Mouse (Mus musculus): ENCODE results near the gene Katnal1. TPM values are rescaled to one million over a fixed set of nuclear protein-coding genes. Genes with fewer than 3 reads are reported as not detected.

Gene Katnal1
- total and polyA plus RNA-seq, 3 experiments: 12.8 to 14.8 TPM; not detected in 1

GRCm38 (mm10) chr5:148928382-148929115 is 571 bp downstream of the Katnal1 start (continued):
- peak; percentile 100 for TF ChIP-seq HCFC1 (IDR thresholded peaks at IDR 0.05; ENCODE audit: low read depth, low read length)
- peak; percentile 95; the same call in 1 of the 2 replicates for TF ChIP-seq KAT2A (conservative IDR thresholded peaks at IDR 0.05; ENCODE audit: low read depth, low read length)
- no peak for TF ChIP-seq TAL1 (IDR thresholded peaks at IDR 0.05; ENCODE audit: low read length)
- TF ChIP-seq TBP (IDR thresholded peaks at IDR 0.05; ENCODE audit: low read depth, low read length): peak; percentile 92
- no peak for TF ChIP-seq ZNF384 (IDR thresholded peaks at IDR 0.05; ENCODE audit: low read depth, low read length)
- no peak for TF ChIP-seq MAX (IDR thresholded peaks at IDR 0.05; ENCODE audit: low read length)
- TF ChIP-seq EP300 (IDR thresholded peaks at IDR 0.05; ENCODE audit: low read depth in 1 of 2, low read length in 2 of 2): peak in 1 of 2 experiments; percentile 75; a peak in 2 of 4 replicates
- no peak for TF ChIP-seq ZKSCAN1 (IDR thresholded peaks at IDR 0.05; ENCODE audit: low read depth, low read length)
- TF ChIP-seq SIN3A (IDR thresholded peaks at IDR 0.05; ENCODE audit: low read length): peak; percentile 88

DNA sequence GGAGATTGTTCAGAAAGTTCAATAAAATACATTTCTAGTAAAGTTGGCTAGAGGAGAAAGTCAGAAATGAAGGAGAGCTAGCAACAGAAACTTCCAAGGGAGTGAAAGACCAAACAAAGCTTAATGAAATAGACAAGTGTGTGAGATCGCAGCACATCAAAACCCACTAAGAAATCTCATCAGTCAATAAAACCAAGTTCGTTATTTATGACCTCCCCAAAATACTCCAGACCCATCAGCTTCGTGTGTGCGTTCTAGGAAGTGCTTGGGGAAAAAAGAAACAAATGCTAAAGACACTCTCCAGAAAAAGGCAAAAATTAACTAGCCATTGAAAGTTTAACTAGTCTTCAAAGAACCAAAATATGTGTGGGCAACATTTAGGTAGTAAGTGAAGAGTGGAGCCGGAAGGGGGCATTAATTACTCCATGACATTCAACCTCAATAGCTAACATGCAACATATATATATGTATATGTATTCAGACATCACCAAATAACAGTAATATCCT is 1.4 kb downstream of the Katnal1 start:
- Histone ChIP-seq H3K4me3 (ENCODE audit: control insufficient read depth in 1 of 2, insufficient read depth in 1 of 2, low read depth in 2 of 2, low read length in 2 of 2) (peak overlapping the region; percentile 71 to 94), H3K9me3 (replicated peaks; ENCODE audit: insufficient read depth, low read length) (no peaks in the 10 kb centered on the region), H3K27me3 (ENCODE audit: control insufficient read depth in 1 of 2, insufficient read depth in 2 of 2, low read length in 2 of 2) (no peaks in the 10 kb centered on the region), H3K36me3 (ENCODE audit: control insufficient read depth in 1 of 2, insufficient read depth in 2 of 2, low read length in 2 of 2) (peaks cover 0 to 17% of the 10 kb centered on the region in 2 experiments; a peak in 2 of 4 replicates), H3K79me2 (ENCODE audit: control insufficient read depth, insufficient read depth, low read length, poor library complexity) (peaks cover 13% of the 10 kb centered on the region), H3K27ac (ENCODE audit: control insufficient read depth, low read depth, low read length) (peak overlapping the region; percentile 94), H3K4me1 (ENCODE audit: control insufficient read depth in 1 of 2, insufficient read depth in 2 of 2, low read length in 2 of 2) (peaks cover 0 to 12% of the 10 kb centered on the region in 2 experiments), H3K9ac (ENCODE audit: control insufficient read depth, low read depth, low read length, poor library complexity, severe bottlenecking) (peak overlapping the region; percentile 93)
- 0 out of 2 replicates have a peak, but pooled peaks have one; percentile 22 for TF ChIP-seq ELF1 (IDR thresholded peaks at IDR 0.05; ENCODE audit: low read depth, low read length)
- TF ChIP-seq UBTF (IDR thresholded peaks at IDR 0.05; ENCODE audit: borderline replicate concordance, insufficient read depth, low read depth, low read length): no peak
- TF ChIP-seq MAZ (IDR thresholded peaks at IDR 0.05; ENCODE audit: low read depth, low read length): no peak
- no peak for TF ChIP-seq TAL1 (IDR thresholded peaks at IDR 0.05; ENCODE audit: low read length)
- peak; percentile 90; the same call in 1 of the 2 replicates for TF ChIP-seq CHD1 (IDR thresholded peaks at IDR 0.05; ENCODE audit: low read depth, low read length)
- peak; percentile 36 for TF ChIP-seq SMC3 (IDR thresholded peaks at IDR 0.05; ENCODE audit: low read depth, low read length)
- TF ChIP-seq MAX (IDR thresholded peaks at IDR 0.05; ENCODE audit: low read length): no peak; the same call in 1 of the 2 replicates
- TF ChIP-seq EP300 (IDR thresholded peaks at IDR 0.05; ENCODE audit: low read depth in 1 of 2, low read length in 2 of 2): no peak
- TF ChIP-seq MEF2A (IDR thresholded peaks at IDR 0.05; ENCODE audit: extremely low read depth, insufficient replicate concordance, low read depth, low read length, poor library complexity, severe bottlenecking): no peak
- TF ChIP-seq RAD21 (IDR thresholded peaks at IDR 0.05; ENCODE audit: low read depth, low read length): no peak
- TF ChIP-seq ZKSCAN1 (IDR thresholded peaks at IDR 0.05; ENCODE audit: low read depth, low read length): no peak
- TF ChIP-seq HCFC1 (IDR thresholded peaks at IDR 0.05; ENCODE audit: low read depth, low read length): no peak
- TF ChIP-seq USF2 (IDR thresholded peaks at IDR 0.05; ENCODE audit: borderline replicate concordance in 1 of 2, insufficient read depth in 1 of 2, low read depth in 1 of 2, low read length in 2 of 2): no peak
- no peak for TF ChIP-seq RCOR1 (IDR thresholded peaks at IDR 0.05; ENCODE audit: low read depth, low read length)
- peak; percentile 39; the same call in 1 of the 2 replicates for TF ChIP-seq MYC (IDR thresholded peaks at IDR 0.05; ENCODE audit: low read depth, low read length)
- no peak for TF ChIP-seq NELFE (IDR thresholded peaks at IDR 0.05; ENCODE audit: low read depth, low read length)
- no peak for TF ChIP-seq POLR2AphosphoS5 (IDR thresholded peaks at IDR 0.05; ENCODE audit: borderline replicate concordance, low read depth, low read length)
- TF ChIP-seq CTCF (IDR thresholded peaks at IDR 0.05 in 2 of 3, conservative IDR thresholded peaks at IDR 0.05 in 1 of 3; ENCODE audit: control insufficient read depth in 1 of 3, insufficient read depth in 1 of 3, low read depth in 2 of 3, low read length in 3 of 3, poor library complexity in 1 of 3, severe bottlenecking in 1 of 3): peak in 1 of 3 experiments; percentile 30; a peak in 1 of 6 replicates
- DNase-seq (ENCODE audit: low read depth, low spot score): no peak
